8 mouse cellular contexts compared by ENCODE assay signal in the genomic region with DNA sequence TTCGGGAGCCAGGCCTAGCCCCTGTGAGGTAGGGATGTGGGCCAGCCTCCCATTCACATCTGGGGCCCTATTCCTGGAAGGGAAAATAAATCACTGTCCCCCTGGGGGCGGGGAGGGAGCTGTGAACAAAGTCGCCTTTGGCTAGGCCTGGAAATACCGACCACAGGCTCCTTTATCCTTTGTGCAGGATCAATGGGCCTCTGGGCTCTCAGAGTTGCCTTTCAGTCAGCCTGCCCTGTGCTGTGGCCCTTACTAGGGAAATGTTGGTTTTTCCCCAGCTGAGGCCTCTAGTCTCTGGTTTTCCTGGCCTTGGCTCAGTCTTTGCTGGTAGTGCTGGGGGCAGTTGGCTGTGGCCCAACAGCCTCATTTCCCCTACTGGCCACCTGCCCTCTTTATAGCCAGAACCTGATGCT. TPM values are rescaled to one million over a fixed set of nuclear protein-coding genes. Genes with fewer than 3 reads are reported as not detected.
A peak's percentile ranks its signal among the peaks of the same experiment; 100 is the strongest.
DNase-seq lines count a peak whose midpoint lies in the region; ATAC-seq lines count a peak whose summit lies in the region.

No protein-coding gene starts in this region.

- H3K27me3 ChIP-seq in hindbrain, embryonic 14.5 days (ENCODE audit: control insufficient read depth, insufficient read depth, low read length) = peaks cover 23% of the 10 kb centered on the region; the same call in 1 of the 2 replicates
- no peaks in the 10 kb centered on the region for H3K27me3 ChIP-seq in limb, embryonic 13.5 days
- no peaks in the 10 kb centered on the region for H3K27me3 ChIP-seq in stomach, embryonic 15.5 days (replicated peaks)

- DNase-seq in Muller cell, postnatal 12 days (ENCODE audit: inconsistent ontology term) = peak; percentile 88
- DNase-seq in embryo, embryonic 11 days = peak; percentile 78
- DNase-seq in hindbrain, embryonic 14.5 days (ENCODE audit: low spot score) = peak; percentile 52
- no peak for DNase-seq in cerebellum, adult 18-20 months
- DNase-seq in adrenal gland, postnatal 25 days = no peak

- no peak overlapping the region for H3K4me2 ChIP-seq in hindbrain, embryonic 14.5 days (replicated peaks)
- peak overlapping the region; percentile 82 for H3K4me2 ChIP-seq in limb, embryonic 13.5 days (replicated peaks)
- H3K4me2 ChIP-seq in stomach, embryonic 15.5 days = no peak overlapping the region

- no peak overlapping the region for H3K4me3 ChIP-seq in hindbrain, embryonic 14.5 days (replicated peaks; ENCODE audit: low read length)
- peak overlapping the region; percentile 94 for H3K4me3 ChIP-seq in limb, embryonic 13.5 days
- no peak overlapping the region for H3K4me3 ChIP-seq in stomach, embryonic 15.5 days (replicated peaks)

- no peak overlapping the region for H3K9ac ChIP-seq in hindbrain, embryonic 14.5 days
- H3K9ac ChIP-seq in limb, embryonic 13.5 days = peak overlapping the region; percentile 53
- H3K9ac ChIP-seq in stomach, embryonic 15.5 days = no peak overlapping the region

- no peaks in the 10 kb centered on the region for H3K36me3 ChIP-seq in hindbrain, embryonic 14.5 days (replicated peaks; ENCODE audit: control insufficient read depth, insufficient read depth)
- peaks cover 34% of the 10 kb centered on the region for H3K36me3 ChIP-seq in limb, embryonic 13.5 days
- no peaks in the 10 kb centered on the region for H3K36me3 ChIP-seq in stomach, embryonic 15.5 days

- H3K27ac ChIP-seq in hindbrain, embryonic 14.5 days = peak overlapping the region; percentile 47
- H3K27ac ChIP-seq in limb, embryonic 13.5 days = peak overlapping the region; percentile 91
- H3K27ac ChIP-seq in stomach, embryonic 15.5 days = peak overlapping the region; percentile 61

- ATAC-seq in hindbrain, embryonic 14.5 days (ENCODE audit: low FRiP score) = peak; percentile 38; the same call in 1 of the 2 replicates
- ATAC-seq in limb, embryonic 13.5 days (ENCODE audit: low FRiP score, low read depth) = 0 out of 2 replicates have a peak, but pooled peaks have one; percentile 4
- ATAC-seq in stomach, embryonic 15.5 days (ENCODE audit: insufficient read depth, low FRiP score, low read depth) = no peak
- no peak for ATAC-seq in megakaryocyte, adult 5-6 weeks (ENCODE audit: poor library complexity, severe bottlenecking)

- WGBS in hindbrain, embryonic 14.5 days = 21% methylated on average over 4 of the region's 4 CpGs
- 16% methylated on average over 4 of the region's 4 CpGs for WGBS in limb, embryonic 13.5 days
- 30% methylated on average over 4 of the region's 4 CpGs for WGBS in stomach, embryonic 15.5 days

- H3K4me1 ChIP-seq in hindbrain, embryonic 14.5 days (replicated peaks; ENCODE audit: control insufficient read depth, insufficient read depth, low read length) = peaks cover 9% of the 10 kb centered on the region; the same call in 1 of the 2 replicates
- peaks cover 85% of the 10 kb centered on the region for H3K4me1 ChIP-seq in limb, embryonic 13.5 days
- H3K4me1 ChIP-seq in stomach, embryonic 15.5 days = peaks cover 40% of the 10 kb centered on the region

- no peaks in the 10 kb centered on the region for H3K9me3 ChIP-seq in hindbrain, embryonic 14.5 days (ENCODE audit: control insufficient read depth, low read length)
- H3K9me3 ChIP-seq in limb, embryonic 13.5 days = no peaks in the 10 kb centered on the region
- H3K9me3 ChIP-seq in stomach, embryonic 15.5 days = no peaks in the 10 kb centered on the region

RNA-seq across cellular contexts. Expression of a gene that starts 5.2 kb away (rescaled TPM):
- polyA plus RNA-seq in hindbrain, embryonic 14.5 days (2014; fragmentation: Nextera tagmentation; extraction: Ambion mirVana) = 7.0 and 9.6 TPM in 2 replicates
- 44.8 and 52.4 TPM in 2 replicates for polyA plus RNA-seq in limb, embryonic 13.5 days (2015; fragmentation: Nextera tagmentation; extraction: Ambion mirVana)
- 25.9 and 26.4 TPM in 2 replicates for polyA plus RNA-seq in stomach, embryonic 15.5 days (2015; fragmentation: Nextera tagmentation; extraction: Ambion mirVana)
- 0.16 and 1.1 TPM in 2 replicates for total RNA-seq in megakaryocyte, adult 5-6 weeks (2015)
- total RNA-seq in megakaryocyte, adult 5-6 weeks (2017) = 0.12 and 1.0 TPM in 2 replicates
- 24.6 and 32.3 TPM in 2 replicates for total RNA-seq in adrenal gland, postnatal 25 days (2021)

RNA-seq across cellular contexts. Expression of a gene that starts 22.0 kb away (rescaled TPM):
- polyA plus RNA-seq in hindbrain, embryonic 14.5 days (2014; fragmentation: Nextera tagmentation; extraction: Ambion mirVana) = 3.2 and 3.5 TPM in 2 replicates
- polyA plus RNA-seq in limb, embryonic 13.5 days (2015; fragmentation: Nextera tagmentation; extraction: Ambion mirVana) = 1.5 and 1.8 TPM in 2 replicates
- polyA plus RNA-seq in stomach, embryonic 15.5 days (2015; fragmentation: Nextera tagmentation; extraction: Ambion mirVana) = 2.3 and 2.6 TPM in 2 replicates
- 0.02 and 0.57 TPM in 2 replicates for total RNA-seq in megakaryocyte, adult 5-6 weeks (2015)
- total RNA-seq in megakaryocyte, adult 5-6 weeks (2017) = 0.04 and 0.77 TPM in 2 replicates
- total RNA-seq in adrenal gland, postnatal 25 days (2021) = 0.15 and 1.1 TPM in 2 replicates

RNA-seq across cellular contexts. Expression of a gene that starts 27.9 kb away (rescaled TPM):
- polyA plus RNA-seq in hindbrain, embryonic 14.5 days (2014; fragmentation: Nextera tagmentation; extraction: Ambion mirVana) = 25.3 and 28.4 TPM in 2 replicates
- 15.9 and 16.8 TPM in 2 replicates for polyA plus RNA-seq in limb, embryonic 13.5 days (2015; fragmentation: Nextera tagmentation; extraction: Ambion mirVana)
- polyA plus RNA-seq in stomach, embryonic 15.5 days (2015; fragmentation: Nextera tagmentation; extraction: Ambion mirVana) = 10.6 and 11.0 TPM in 2 replicates
- 5.2 and 5.9 TPM in 2 replicates for total RNA-seq in megakaryocyte, adult 5-6 weeks (2015)
- total RNA-seq in megakaryocyte, adult 5-6 weeks (2017) = 6.8 and 15.6 TPM in 2 replicates
- 21.2 and 22.7 TPM in 2 replicates for total RNA-seq in adrenal gland, postnatal 25 days (2021)

RNA-seq across cellular contexts. Expression of a gene that starts 37.2 kb away (rescaled TPM):
- polyA plus RNA-seq in hindbrain, embryonic 14.5 days (2014; fragmentation: Nextera tagmentation; extraction: Ambion mirVana) = 9.8 and 11.3 TPM in 2 replicates
- polyA plus RNA-seq in limb, embryonic 13.5 days (2015; fragmentation: Nextera tagmentation; extraction: Ambion mirVana) = 16.2 and 18.2 TPM in 2 replicates
- 13.4 and 13.9 TPM in 2 replicates for polyA plus RNA-seq in stomach, embryonic 15.5 days (2015; fragmentation: Nextera tagmentation; extraction: Ambion mirVana)
- 14.0 and 17.4 TPM in 2 replicates for total RNA-seq in megakaryocyte, adult 5-6 weeks (2015)
- 6.3 and 9.9 TPM in 2 replicates for total RNA-seq in megakaryocyte, adult 5-6 weeks (2017)
- 17.2 and 19.1 TPM in 2 replicates for total RNA-seq in adrenal gland, postnatal 25 days (2021)

Comparison
In these comparisons a context has a peak if more than half of its experiments do, and no peak if none do; other contexts are left out.
1. DNase-seq: peak in Muller cell, postnatal 12 days (single experiment), embryo, embryonic 11 days (single experiment) and hindbrain, embryonic 14.5 days (single experiment); none in cerebellum, adult 18-20 months (0 of 2) and adrenal gland, postnatal 25 days (single experiment).
2. ATAC-seq: peak in hindbrain, embryonic 14.5 days (single experiment) and limb, embryonic 13.5 days (single experiment); none in stomach, embryonic 15.5 days (single experiment) and megakaryocyte, adult 5-6 weeks (single experiment).
3. Peak in every context shown above with its lines, with median percentiles within 50 percentile points of each other: H3K27ac ChIP-seq.